Mouse (Mus musculus): Measurements from ENCODE around the gene Ints11. TPM values are rescaled to one million over a fixed set of nuclear protein-coding genes. Genes with fewer than 3 reads are reported as not detected.

Ints11 gene
- polyA plus RNA-seq, 2 experiments from 2014 or later: 93.4 to 109 TPM

DNA sequence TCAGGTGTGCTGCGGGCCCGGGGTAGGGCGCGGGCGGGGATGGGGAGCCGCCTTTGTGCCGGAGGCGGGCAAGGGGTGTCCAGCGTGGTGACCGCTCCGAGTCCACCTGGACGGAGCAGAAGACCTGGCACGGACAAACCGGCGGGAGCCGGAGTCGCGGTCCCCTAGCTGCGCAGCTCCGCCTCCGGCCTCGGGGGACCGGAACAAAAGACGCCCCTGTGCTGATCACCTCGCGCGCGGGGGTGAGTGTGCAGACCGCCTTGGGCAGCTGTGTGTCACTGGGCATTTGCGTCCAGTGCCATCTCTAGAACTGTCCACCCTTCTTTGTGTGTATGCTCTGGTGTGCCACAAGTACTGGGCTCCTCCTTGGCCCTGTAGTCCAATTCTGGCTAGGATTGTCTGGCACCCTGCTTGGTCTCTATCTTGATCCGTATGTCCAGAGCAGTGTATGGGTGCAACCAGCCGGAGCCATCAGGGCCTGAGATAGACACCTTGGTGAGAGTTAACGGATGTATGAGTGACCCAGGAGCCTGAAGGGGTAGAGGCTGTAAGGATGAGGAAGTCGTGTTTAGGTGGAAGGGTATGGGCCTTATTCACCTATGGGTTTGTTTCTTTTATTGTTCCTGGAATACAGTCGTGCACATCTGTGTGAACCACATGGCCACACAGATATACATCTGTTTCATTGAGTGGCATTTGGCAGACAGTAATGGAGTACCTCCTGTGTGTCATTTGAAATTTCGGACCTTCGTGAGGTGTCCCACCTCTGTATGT, 23.3 kb downstream of the Ints11 start:
- ATAC-seq: no peak

DNA sequence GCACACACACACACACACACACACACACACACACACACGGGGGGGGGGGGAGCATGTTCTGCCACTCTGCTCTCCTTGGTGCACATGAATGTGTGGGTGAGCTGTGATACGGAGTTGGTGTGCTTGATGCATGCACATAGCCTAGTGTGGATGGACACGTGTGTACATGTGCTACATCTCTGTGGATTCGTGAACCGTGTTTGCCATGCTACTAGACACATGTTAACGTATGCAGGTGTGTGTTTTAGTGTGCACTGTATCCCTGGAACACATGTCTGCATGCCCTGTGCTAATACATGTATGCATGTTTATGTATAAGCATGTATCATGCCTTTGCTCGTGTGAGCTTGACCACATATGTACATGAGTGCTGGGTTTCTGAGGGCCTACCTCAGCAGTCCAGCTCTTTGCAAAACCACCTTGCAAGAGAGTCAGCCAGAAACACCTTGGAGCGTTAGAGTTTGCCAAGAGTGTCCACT, 23.9 kb downstream of the Ints11 start:
- ATAC-seq: no peak

DNA sequence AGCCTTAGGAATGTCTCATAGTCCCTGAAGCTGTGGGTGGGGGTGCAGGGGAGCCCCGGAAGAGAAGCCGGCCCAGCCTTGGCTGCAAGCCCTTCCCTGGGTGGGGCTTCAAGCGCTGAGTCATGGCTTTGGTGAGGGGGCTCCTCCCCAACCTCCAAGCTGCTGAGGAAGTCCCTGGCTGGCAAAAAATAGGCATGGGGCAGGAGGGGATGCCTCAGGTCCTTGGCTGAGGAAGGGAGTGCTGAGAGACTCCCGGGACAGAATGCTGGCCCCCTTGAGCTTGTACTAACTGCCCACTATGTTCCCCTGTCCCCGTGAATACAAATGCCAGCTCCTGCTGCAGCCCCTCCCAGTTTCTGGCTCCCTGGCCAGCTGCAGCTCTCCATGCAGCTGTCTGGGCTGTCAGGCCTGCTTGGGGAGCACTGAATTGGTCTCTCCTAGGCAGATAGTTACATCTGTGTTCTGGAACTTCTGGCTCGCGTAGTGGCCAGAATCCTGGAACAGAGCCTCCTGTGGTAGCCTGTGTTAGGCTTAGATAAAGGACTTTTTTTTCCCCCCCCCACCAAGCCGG, 25.1 kb downstream of the Ints11 start:
- ATAC-seq: no peak

DNA sequence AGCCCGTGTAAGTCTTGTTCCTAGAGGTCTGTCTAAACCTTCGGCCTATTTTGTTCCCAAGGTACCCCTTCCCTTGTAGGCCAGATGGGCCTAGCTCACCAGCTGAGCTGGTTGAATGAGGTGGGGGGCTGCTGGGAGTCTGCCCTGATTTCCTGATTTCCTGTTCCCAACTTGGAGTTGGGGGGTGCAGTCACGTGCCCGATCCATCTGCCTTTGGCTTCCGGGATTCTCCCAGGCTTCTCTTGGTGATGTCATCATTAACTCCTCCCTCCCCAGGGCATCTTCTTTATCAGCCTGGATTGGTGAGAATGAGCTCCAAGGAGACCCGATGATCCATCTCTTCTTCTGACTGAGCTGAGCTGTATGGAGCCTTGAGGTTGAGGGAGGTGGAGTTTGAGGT, 25.9 kb downstream of the Ints11 start:
- ATAC-seq: no peak

DNA sequence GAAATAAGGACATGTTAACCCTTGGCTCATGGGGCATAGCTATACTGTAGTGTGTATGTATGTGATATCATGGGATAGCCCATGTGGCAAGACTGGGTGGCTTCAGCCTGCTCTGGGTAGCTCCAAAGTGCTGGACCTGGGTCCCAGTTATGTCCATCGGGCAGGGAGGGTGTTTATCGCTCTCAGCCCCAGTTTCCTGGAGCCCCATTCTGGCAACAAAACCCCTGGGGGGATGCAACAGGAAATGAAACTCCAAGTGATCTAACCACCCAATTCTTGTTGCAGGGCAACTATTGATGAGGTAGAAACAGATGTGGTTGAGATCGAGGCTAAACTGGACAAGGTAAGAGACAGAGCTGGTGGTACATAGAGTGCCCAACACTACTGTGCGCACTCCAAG, 26.5 kb downstream of the Ints11 start:
- no peak for ATAC-seq

DNA sequence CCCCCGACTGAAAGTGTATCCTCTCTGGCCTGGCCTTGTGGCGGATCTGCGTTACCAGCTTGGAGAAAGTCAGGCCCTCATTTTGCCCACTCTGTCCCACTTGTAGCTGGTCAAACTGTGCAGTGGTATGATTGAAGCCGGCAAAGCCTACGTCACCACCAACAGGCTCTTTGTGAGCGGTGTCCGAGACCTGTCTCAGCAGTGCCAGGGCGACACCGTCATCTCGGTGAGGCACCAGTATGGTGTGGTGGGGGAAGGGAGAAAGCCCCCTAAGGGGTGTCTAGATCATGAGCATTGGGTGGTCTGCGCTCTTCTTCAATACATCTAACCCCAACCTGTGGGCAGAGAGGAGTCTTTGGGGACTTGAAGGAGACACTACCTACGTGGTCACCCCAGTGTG, 27.1 kb downstream of the Ints11 start:
- ATAC-seq: no peak

DNA sequence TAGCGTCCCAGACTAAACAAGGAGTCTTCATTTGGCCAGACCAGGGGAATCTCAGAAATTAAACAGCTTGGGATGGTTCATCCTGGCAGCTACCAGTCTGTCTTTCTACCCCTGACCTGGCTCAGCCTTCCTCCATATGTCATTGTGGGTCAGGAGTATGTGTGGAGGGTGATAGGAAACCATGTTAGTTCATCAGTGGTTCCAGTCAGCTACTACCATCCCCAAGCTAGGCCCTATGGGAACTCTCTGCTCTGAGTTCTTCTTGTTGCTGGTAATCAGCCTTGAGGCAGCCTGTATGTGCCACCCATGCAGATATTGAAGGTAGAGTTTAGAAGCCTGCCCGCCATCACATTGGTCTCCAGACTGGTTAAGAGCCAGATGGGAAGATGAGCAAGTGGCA, 29.0 kb downstream of the Ints11 start:
- no peak for ATAC-seq

DNA sequence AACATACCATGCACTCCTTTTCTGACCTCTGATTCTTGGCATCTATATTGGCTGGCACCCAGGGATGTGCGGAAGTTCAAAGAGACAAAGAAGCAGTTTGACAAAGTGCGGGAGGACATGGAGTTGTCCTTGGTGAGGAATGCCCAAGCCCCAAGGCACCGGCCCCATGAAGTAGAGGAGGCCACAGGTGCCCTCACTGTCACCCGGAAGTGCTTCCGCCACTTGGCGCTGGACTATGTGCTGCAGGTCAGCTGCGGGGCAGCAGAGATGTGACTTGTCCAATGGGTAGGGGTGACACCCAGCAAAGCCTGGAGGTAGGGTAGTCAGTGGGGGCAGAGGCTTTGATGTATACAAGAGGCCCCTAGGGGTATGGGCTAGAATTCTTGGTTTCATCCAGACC, 30.0 kb downstream of the Ints11 start:
- ATAC-seq: no peak

DNA sequence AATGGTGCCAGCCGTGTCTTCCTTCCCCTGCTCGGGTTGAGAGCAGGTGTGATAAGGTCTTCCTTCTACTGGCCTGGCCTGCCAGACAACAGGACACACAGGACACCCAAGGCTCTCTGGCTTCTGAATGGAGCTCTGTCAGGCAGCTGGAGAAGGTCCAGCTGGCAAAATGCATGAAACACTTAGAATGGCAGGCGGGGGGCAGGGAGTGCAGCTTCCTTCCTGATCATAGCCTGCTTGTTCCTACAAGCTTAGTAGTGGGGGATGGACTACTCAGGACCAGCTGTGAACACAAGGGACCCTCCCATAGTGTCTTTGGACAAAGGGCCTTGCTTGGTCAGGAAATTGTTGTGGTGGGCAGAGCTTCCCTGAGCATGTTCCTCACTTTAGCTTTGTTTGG, 31.9 kb downstream of the Ints11 start:
- ATAC-seq: no peak

DNA sequence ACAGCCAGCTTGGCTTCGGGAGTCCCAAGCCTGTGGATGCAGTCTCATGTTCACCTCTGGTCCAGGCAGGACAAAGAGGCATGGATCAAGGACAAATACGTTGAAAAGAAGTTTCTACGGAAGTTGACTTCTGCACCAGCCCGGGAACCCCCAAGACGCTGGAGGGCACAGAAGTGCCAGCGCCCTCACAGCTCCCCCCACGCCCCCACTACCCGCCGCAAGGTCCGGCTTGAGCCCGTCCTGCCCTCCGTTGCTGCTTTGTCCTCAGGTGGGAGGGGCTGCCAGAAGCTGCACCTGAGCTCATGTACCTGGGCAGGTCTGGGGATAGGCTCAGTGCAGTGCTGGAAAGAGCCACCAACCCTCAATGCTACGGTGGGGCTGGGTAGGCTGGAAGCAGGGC, 33.9 kb downstream of the Ints11 start:
- ATAC-seq: no peak

DNA sequence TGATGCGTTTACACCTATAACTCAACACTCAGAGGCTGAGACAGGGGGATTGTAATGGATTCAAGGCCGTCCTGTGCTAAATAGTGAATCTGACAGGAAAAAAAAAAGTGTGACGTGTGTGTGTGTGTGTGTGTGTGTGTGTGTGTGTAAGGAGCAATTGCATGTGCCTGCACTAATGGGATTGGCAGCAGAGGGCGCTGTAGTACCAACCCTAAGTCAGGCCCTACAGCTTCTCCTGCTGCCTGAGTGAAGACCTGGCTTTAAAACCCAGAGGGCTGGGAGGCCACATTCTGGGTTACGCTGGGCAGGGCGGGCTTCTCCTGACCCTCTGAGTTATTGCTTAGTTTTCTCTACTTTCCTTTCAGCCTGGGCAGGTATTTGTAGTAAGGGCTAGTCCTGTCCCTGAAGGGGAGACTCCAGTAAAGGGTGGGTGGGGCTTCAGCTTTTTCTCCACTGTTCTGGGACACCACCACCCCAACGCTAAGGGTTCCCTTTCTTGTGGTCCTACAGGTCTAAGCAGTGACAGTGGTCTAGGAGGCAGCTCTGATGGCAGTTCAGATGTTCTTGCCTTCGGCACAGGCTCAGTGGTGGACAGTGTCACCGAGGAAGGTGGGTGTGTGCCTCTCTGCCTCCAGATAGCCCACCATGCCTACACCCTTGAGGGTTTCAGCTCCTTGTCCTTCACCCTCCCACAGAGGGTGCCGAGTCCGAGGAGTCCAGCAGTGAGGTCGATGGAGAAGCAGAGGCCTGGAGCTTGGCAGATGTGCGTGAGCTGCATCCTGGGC, 35.2 kb downstream of the Ints11 start:
- no peak for ATAC-seq

DNA sequence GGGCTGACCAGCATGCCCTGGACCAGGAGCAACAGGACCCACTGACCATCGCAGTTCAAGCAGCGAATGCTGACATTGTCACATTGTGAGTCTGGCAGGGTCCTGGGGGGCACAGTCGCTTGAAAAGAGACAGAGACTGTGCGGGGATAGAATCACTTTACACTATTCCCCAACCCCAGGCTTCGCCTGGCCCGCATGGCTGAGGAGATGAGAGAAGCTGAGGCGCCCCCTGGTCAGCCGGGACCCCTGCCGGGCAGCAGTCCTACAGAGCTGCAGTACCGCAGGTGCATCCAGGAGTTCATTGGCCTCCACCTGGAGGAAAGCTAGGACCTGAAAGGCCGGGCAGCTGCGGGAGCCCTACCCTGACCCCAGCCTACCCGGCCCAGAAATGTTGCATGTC, 36.3 kb downstream of the Ints11 start:
- no peak for ATAC-seq

DNA sequence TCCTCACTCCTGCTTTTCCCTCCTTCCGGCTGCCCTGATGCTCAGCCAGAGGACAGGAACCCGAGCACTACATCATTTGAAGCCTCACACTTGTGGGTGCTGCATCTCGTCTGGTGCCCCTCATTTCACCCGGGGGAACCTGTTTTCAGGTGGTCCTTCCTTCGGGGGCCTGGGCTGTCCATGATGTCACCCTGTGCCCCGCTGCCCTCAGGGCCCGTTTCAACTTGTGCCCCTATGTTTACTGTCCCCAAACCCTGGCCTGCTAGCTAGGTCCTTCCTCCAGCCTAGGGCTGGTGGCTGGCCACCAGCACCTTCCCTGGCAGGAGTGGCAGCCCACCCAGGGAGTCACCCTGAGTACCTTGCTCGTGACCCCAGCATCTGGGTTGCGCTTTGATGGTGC, 36.8 kb downstream of the Ints11 start:
- ATAC-seq: no peak

DNA sequence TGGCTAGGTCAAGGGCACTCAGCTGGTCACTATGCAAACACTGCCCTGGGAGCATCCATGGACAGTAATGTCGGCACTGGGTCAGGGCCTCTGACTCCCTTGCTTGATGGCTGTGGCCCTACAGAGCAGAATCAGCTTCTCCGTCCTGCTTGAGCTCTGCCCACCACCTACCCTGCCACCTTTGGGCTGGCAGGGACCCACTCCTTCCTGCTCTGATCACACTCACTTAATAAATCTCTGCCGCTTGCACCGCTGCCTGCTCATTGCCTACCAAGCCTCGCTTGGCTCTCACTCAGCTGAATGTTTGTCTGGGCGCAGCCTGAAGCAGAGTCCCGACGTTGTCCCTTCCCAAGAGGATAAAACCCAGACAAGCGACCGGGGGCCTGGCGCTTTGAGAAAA, 37.7 kb downstream of the Ints11 start:
- no peak for ATAC-seq

DNA sequence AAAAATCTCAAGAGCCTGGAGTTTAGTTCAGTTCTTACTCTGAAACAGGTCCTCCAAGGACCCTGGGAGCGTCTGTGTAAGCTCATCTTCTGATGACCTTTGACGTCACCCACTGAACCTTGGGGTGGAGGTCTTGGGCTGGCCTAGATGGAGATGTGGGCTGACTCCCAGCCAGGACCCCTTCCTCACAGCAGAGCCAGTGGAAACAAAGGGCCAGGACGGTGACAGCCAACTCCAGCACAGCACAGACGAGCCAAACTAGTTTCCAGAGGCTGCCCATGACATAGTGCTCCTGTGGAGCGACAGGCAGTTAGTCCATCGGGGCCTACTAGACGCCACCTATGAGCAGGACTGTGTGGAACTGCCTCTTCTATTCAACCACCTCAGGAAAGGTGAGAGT, 38.9 kb downstream of the Ints11 start:
- no peak for ATAC-seq

DNA sequence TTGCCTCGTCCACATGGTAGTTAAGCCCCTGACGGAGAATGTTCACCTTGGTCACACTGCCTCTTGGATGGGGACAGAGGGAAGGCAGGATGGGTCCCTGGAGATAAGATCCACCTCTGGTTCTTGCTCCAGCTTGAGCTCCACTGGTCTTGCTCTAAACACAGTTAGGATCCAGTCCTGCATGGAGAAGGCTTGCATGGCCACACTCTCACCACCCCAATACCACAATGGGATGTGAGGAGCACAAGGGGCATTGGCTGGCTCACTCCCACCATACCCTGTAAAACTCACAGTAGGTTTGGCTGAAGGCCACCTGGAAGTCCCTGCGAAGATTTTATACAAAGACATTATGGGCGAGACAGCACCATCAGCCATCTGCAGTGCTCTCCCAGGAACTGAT, 39.4 kb downstream of the Ints11 start:
- no peak for ATAC-seq

DNA sequence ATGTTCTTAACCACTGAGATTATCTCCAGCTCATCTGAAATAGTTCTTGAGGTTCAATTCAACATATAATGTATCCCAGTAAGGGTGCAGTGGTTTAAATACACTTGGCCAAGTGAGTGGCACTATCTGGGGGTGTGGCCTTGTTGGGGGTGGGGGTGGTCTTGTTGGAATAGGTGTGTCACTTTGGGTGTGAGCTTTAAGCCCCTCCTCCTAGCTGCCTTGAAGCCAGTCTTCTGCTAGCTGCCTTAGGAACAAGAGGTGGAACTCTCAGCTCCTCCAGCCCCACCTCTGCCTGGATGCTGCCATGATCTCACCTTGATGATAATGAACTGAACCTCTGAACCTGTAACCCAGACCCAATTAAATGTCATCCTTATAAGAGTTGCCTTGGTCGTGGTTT, 62.7 kb downstream of the Ints11 start:
- ATAC-seq: no peak

Other genes starting within 250 kb of the Ints11 start
- 100 to 1,000 TPM; 121 to 144 TPM for gene Cdk11b, start 244.7 kb upstream of the Ints11 start, polyA plus RNA-seq (2017; shearing (Covaris generic))
- gene Gm10563, start 224.1 kb upstream of the Ints11 start, polyA plus RNA-seq (2017; shearing (Covaris generic)): not detected
- gene Mmp23, start 216.2 kb upstream of the Ints11 start, polyA plus RNA-seq (2017; shearing (Covaris generic)): not detected
- gene Mib2, start 200.3 kb upstream of the Ints11 start, polyA plus RNA-seq (2017; shearing (Covaris generic)): 1 to 10 TPM; 4.8 to 5.1 TPM
- 1 to 10 TPM in 1 of 2 experiments, under 1 TPM in 1; 0.59 to 1.4 TPM for gene Fndc10, start 175.2 kb upstream of the Ints11 start, polyA plus RNA-seq (2017; shearing (Covaris generic))
- gene Ssu72, start 164.7 kb upstream of the Ints11 start, polyA plus RNA-seq (2017; shearing (Covaris generic)): 100 to 1,000 TPM; 153 to 164 TPM
- under 1 TPM in 1 of 2 experiments, not detected in 1; 0.24 TPM for gene Tmem240, start 134.7 kb upstream of the Ints11 start, polyA plus RNA-seq (2017; shearing (Covaris generic))
- gene Atad3a, start 108.5 kb upstream of the Ints11 start, polyA plus RNA-seq (2017; shearing (Covaris generic)): 10 to 100 TPM; 22.9 to 32.9 TPM
- gene Vwa1, start 94.8 kb upstream of the Ints11 start, polyA plus RNA-seq (2017; shearing (Covaris generic)): under 1 TPM in 1 of 2 experiments, not detected in 1; 0.23 TPM
- not detected for gene Tmem88b, start 83.7 kb upstream of the Ints11 start, polyA plus RNA-seq (2017; shearing (Covaris generic))
- not detected for gene Ankrd65, start 79.1 kb upstream of the Ints11 start, polyA plus RNA-seq (2017; shearing (Covaris generic))
- 100 to 1,000 TPM; 117 to 130 TPM for gene Mrpl20, start 66.7 kb upstream of the Ints11 start, polyA plus RNA-seq (2017; shearing (Covaris generic))
- gene Ccnl2, start 57.1 kb upstream of the Ints11 start, polyA plus RNA-seq (2017; shearing (Covaris generic)): 100 to 1,000 TPM in 1 of 2 experiments, 10 to 100 TPM in 1; 99.1 to 124 TPM
- gene Aurkaip1, start 38.3 kb upstream of the Ints11 start, polyA plus RNA-seq (2017; shearing (Covaris generic)): 100 to 1,000 TPM; 167 to 217 TPM
- 1 to 10 TPM; 2.1 to 2.3 TPM for gene Mxra8, start 29.9 kb upstream of the Ints11 start, polyA plus RNA-seq (2017; shearing (Covaris generic))
- 1 to 10 TPM; 2.2 to 4.7 TPM for gene Dvl1, start 22.1 kb upstream of the Ints11 start, polyA plus RNA-seq (2017; shearing (Covaris generic))
- under 1 TPM; 0.62 to 0.66 TPM for gene Tas1r3, start 6.2 kb upstream of the Ints11 start, polyA plus RNA-seq (2017; shearing (Covaris generic))
- gene Cptp, start 106 bp upstream of the Ints11 start, polyA plus RNA-seq (2017; shearing (Covaris generic)): 10 to 100 TPM; 17.0 to 20.1 TPM
- gene Pusl1, start 22.2 kb downstream of the Ints11 start, polyA plus RNA-seq (2017; shearing (Covaris generic)): 10 to 100 TPM; 22.1 to 27.6 TPM
- gene Acap3, start 22.3 kb downstream of the Ints11 start, polyA plus RNA-seq (2017; shearing (Covaris generic)): 1 to 10 TPM; 3.2 to 4.1 TPM
- 10 to 100 TPM; 21.6 to 29.7 TPM for gene Ube2j2, start 74.3 kb downstream of the Ints11 start, polyA plus RNA-seq (2017; shearing (Covaris generic))
- gene C1qtnf12, start 92.8 kb downstream of the Ints11 start, polyA plus RNA-seq (2017; shearing (Covaris generic)): 1 to 10 TPM; 7.6 TPM
- gene B3galt6, start 123.1 kb downstream of the Ints11 start, polyA plus RNA-seq (2017; shearing (Covaris generic)): 1 to 10 TPM in 1 of 2 experiments, under 1 TPM in 1; 0.92 to 1.3 TPM
- 100 to 1,000 TPM; 528 to 589 TPM for gene Sdf4, start 123.3 kb downstream of the Ints11 start, polyA plus RNA-seq (2017; shearing (Covaris generic))
- 1,000 to 10,000 TPM; 1,065 to 1,393 TPM for gene Tnfrsf4, start 144.3 kb downstream of the Ints11 start, polyA plus RNA-seq (2017; shearing (Covaris generic))
- 100 to 1,000 TPM; 745 to 823 TPM for gene Tnfrsf18, start 156.6 kb downstream of the Ints11 start, polyA plus RNA-seq (2017; shearing (Covaris generic))
- under 1 TPM; 0.35 to 0.81 TPM for gene Ttll10, start 189.9 kb downstream of the Ints11 start, polyA plus RNA-seq (2017; shearing (Covaris generic))
- 10 to 100 TPM; 17.4 to 29.4 TPM for gene 9430015G10Rik, start 240.4 kb downstream of the Ints11 start, polyA plus RNA-seq (2017; shearing (Covaris generic))